Mouse (Mus musculus): ENCODE measurements around the gene Gm12258. TPM values are rescaled to one million over a fixed set of nuclear protein-coding genes. Genes with fewer than 3 reads are reported as not detected.
A peak's percentile ranks its signal among the peaks of the same experiment; 100 is the strongest.

Gm12258 gene
- total RNA-seq, 1 experiment: 4.7 TPM

GRCm38 (mm10) chr11:58901080-58901479 lies 54.1 kb downstream of the Gm12258 start:
- no peak overlapping the region for H3K4me3 ChIP-seq (ENCODE audit: insufficient read depth in 1 of 2, low read depth in 1 of 2, low read length in 2 of 2, poor library complexity in 1 of 2, severe bottlenecking in 1 of 2)
- no peaks in the 10 kb centered on the region for H3K9me3 ChIP-seq (ENCODE audit: control insufficient read depth, insufficient read depth, low read depth, low read length)
- TF ChIP-seq ZNF384 (IDR thresholded peaks at IDR 0.05; ENCODE audit: low read depth, low read length): no peak
- H3K36me3 ChIP-seq (ENCODE audit: control insufficient read depth, insufficient read depth, low read length, poor library complexity, severe bottlenecking): peaks cover 11% of the 10 kb centered on the region; the same call in 1 of the 2 replicates
- H3K9ac ChIP-seq (ENCODE audit: insufficient read depth, low read depth, low read length, poor library complexity, severe bottlenecking): no peak overlapping the region
- in situ Hi-C loops (cut with MboI; ENCODE audit: low sequenced_read_pairs in 2 of 2, unreplicated experiment in 2 of 2): no loop called here
- DNase-seq (ENCODE audit: low read depth, low spot score): no peak
- peaks cover 0 to 4% of the 10 kb centered on the region in 2 experiments; a peak in 1 of 4 replicates for H3K4me1 ChIP-seq (ENCODE audit: control insufficient read depth in 2 of 2, insufficient read depth in 2 of 2, low read length in 2 of 2, poor library complexity in 1 of 2)
- no peak overlapping the region for H3K27ac ChIP-seq (ENCODE audit: insufficient read depth, low read depth, low read length, poor library complexity, severe bottlenecking)

GRCm38 (mm10) chr11:58903511-58904409 lies 56.8 kb downstream of the Gm12258 start, which contains the start of gene Zfp39:
TSS of gene Zfp39 (minus strand) at chr11:58904225.
- Histone ChIP-seq H3K9ac (ENCODE audit: insufficient read depth, low read depth, low read length, poor library complexity, severe bottlenecking) (peak within 1 kb of the TSS; percentile 87), H3K27ac (ENCODE audit: insufficient read depth, low read depth, low read length, poor library complexity, severe bottlenecking) (no peak within 1 kb of the TSS), H3K9me3 (ENCODE audit: control insufficient read depth, insufficient read depth, low read depth, low read length) (no peaks in the 10 kb centered on the region), H3K36me3 (ENCODE audit: control insufficient read depth, insufficient read depth, low read length, poor library complexity, severe bottlenecking) (peaks cover 8% of the 10 kb centered on the region; the same call in 1 of the 2 replicates), H3K4me3 (ENCODE audit: insufficient read depth in 1 of 2, low read depth in 1 of 2, low read length in 2 of 2, poor library complexity in 1 of 2, severe bottlenecking in 1 of 2) (peak within 1 kb of the TSS; percentile 86 to 87), H3K4me1 (ENCODE audit: control insufficient read depth in 2 of 2, insufficient read depth in 2 of 2, low read length in 2 of 2, poor library complexity in 1 of 2) (peaks cover 0 to 4% of the 10 kb centered on the region in 2 experiments; a peak in 1 of 4 replicates)
- no peak for TF ChIP-seq MAFK (IDR thresholded peaks at IDR 0.05; ENCODE audit: insufficient read depth, low read depth, low read length)
- TF ChIP-seq CHD2 (IDR thresholded peaks at IDR 0.05; ENCODE audit: low read depth, low read length): peak; percentile 69
- DNase-seq (ENCODE audit: low read depth, low spot score): peak; percentile 89
- in situ Hi-C loops (cut with MboI; ENCODE audit: low sequenced_read_pairs in 2 of 2, unreplicated experiment in 2 of 2): no loop called here

DNA sequence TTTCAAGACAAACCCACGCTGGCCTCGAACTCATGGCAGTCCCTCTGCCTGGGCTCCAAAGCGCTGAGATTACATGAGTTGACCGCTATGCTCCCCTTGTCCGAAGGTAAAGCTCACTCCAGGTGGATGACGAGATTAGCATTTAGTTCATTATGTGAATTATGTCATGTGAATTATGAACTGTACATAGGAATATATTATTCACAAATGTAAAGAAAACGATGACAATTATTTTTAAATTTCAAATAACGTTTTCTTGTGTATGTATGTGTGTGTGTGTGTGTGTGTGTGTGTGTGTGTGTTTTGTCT lies 57.4 kb downstream of the Gm12258 start:
- H3K4me1 ChIP-seq (ENCODE audit: control insufficient read depth in 2 of 2, insufficient read depth in 2 of 2, low read length in 2 of 2, poor library complexity in 1 of 2): peaks cover 0 to 4% of the 10 kb centered on the region in 2 experiments; a peak in 1 of 4 replicates
- H3K4me3 ChIP-seq (ENCODE audit: insufficient read depth in 1 of 2, low read depth in 1 of 2, low read length in 2 of 2, poor library complexity in 1 of 2, severe bottlenecking in 1 of 2): peak overlapping the region; percentile 44 to 87; a peak in 3 of 4 replicates
- H3K27ac ChIP-seq (ENCODE audit: insufficient read depth, low read depth, low read length, poor library complexity, severe bottlenecking): no peak overlapping the region
- DNase-seq (ENCODE audit: low read depth, low spot score): no peak
- H3K9ac ChIP-seq (ENCODE audit: insufficient read depth, low read depth, low read length, poor library complexity, severe bottlenecking): no peak overlapping the region; the same call in 1 of the 2 replicates
- in situ Hi-C loops (cut with MboI; ENCODE audit: low sequenced_read_pairs in 2 of 2, unreplicated experiment in 2 of 2): no loop called here
- TF ChIP-seq HCFC1 (IDR thresholded peaks at IDR 0.05; ENCODE audit: borderline replicate concordance, insufficient read depth, low read length): no peak
- no peak for TF ChIP-seq ZC3H11A (IDR thresholded peaks at IDR 0.05; ENCODE audit: borderline replicate concordance, low read depth, low read length)
- TF ChIP-seq ZNF384 (IDR thresholded peaks at IDR 0.05; ENCODE audit: low read depth, low read length): no peak
- TF ChIP-seq MAFK (IDR thresholded peaks at IDR 0.05; ENCODE audit: insufficient read depth, low read depth, low read length): no peak
- TF ChIP-seq CHD2 (IDR thresholded peaks at IDR 0.05; ENCODE audit: low read depth, low read length): no peak
- no peaks in the 10 kb centered on the region for H3K9me3 ChIP-seq (ENCODE audit: control insufficient read depth, insufficient read depth, low read depth, low read length)
- H3K36me3 ChIP-seq (ENCODE audit: control insufficient read depth, insufficient read depth, low read length, poor library complexity, severe bottlenecking): peaks cover 8% of the 10 kb centered on the region; the same call in 1 of the 2 replicates

DNA sequence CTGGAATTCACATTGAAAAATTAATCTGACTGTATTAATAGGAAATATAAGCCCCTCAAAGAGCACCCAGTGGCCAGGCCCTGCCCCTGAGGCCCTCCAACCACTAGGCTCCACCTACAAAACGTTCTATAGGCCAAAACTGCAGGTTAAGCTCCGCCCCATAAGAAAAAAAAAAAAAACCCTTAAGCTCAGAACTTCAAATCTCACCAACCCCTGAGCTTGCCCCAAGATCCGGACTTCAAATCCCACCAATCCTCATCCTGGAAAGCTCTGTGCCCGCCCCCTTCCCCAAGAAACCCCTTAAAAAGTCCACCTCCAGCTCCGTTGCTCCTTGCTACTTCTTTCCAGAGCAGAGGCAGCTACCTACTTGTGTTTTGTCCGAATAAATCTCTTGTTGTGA lies 57.9 kb downstream of the Gm12258 start:
- DNase-seq (ENCODE audit: low read depth, low spot score): peak; percentile 57
- peaks cover 0 to 4% of the 10 kb centered on the region in 2 experiments; a peak in 1 of 4 replicates for H3K4me1 ChIP-seq (ENCODE audit: control insufficient read depth in 2 of 2, insufficient read depth in 2 of 2, low read length in 2 of 2, poor library complexity in 1 of 2)
- no peaks in the 10 kb centered on the region for H3K9me3 ChIP-seq (ENCODE audit: control insufficient read depth, insufficient read depth, low read depth, low read length)
- H3K27ac ChIP-seq (ENCODE audit: insufficient read depth, low read depth, low read length, poor library complexity, severe bottlenecking): no peak overlapping the region
- TF ChIP-seq ZNF384 (IDR thresholded peaks at IDR 0.05; ENCODE audit: low read depth, low read length) (peak; percentile 98), MAFK (IDR thresholded peaks at IDR 0.05; ENCODE audit: insufficient read depth, low read depth, low read length) (no peak)
- in situ Hi-C loops (cut with MboI; ENCODE audit: low sequenced_read_pairs in 2 of 2, unreplicated experiment in 2 of 2): no loop called here
- no peak overlapping the region for H3K9ac ChIP-seq (ENCODE audit: insufficient read depth, low read depth, low read length, poor library complexity, severe bottlenecking)
- H3K4me3 ChIP-seq (ENCODE audit: insufficient read depth in 1 of 2, low read depth in 1 of 2, low read length in 2 of 2, poor library complexity in 1 of 2, severe bottlenecking in 1 of 2): peak overlapping the region in 1 of 2 experiments; percentile 87; a peak in 2 of 4 replicates
- H3K36me3 ChIP-seq (ENCODE audit: control insufficient read depth, insufficient read depth, low read length, poor library complexity, severe bottlenecking): peaks cover 8% of the 10 kb centered on the region; the same call in 1 of the 2 replicates

Other genes starting within 250 kb of the Gm12258 start
- not detected in 2 replicates for gene 2210407C18Rik, start 231.1 kb upstream of the Gm12258 start, total RNA-seq (2012; rRNA removed)
- gene Olfr323, start 216.7 kb upstream of the Gm12258 start, total RNA-seq (2012; rRNA removed): not detected in 2 replicates
- gene Trim58, start 206.7 kb upstream of the Gm12258 start, total RNA-seq (2012; rRNA removed): not detected in 2 replicates
- gene Olfr322, start 188.4 kb upstream of the Gm12258 start, total RNA-seq (2012; rRNA removed): not detected in 2 replicates
- gene Olfr320, start 166.1 kb upstream of the Gm12258 start, total RNA-seq (2012; rRNA removed): not detected in 2 replicates
- gene Olfr319, start 148.0 kb upstream of the Gm12258 start, total RNA-seq (2012; rRNA removed): not detected in 2 replicates
- not detected in 2 replicates for gene Olfr318, start 123.1 kb upstream of the Gm12258 start, total RNA-seq (2012; rRNA removed)
- gene Olfr317, start 107.9 kb upstream of the Gm12258 start, total RNA-seq (2012; rRNA removed): not detected in 2 replicates
- not detected in 2 replicates for gene Olfr316, start 94.4 kb upstream of the Gm12258 start, total RNA-seq (2012; rRNA removed)
- not detected in 2 replicates for gene Olfr315, start 74.0 kb upstream of the Gm12258 start, total RNA-seq (2012; rRNA removed)
- gene Olfr314, start 64.2 kb upstream of the Gm12258 start, total RNA-seq (2012; rRNA removed): not detected in 2 replicates
- 2.3 and 2.7 TPM in 2 replicates for gene Fam183b, start 45.2 kb upstream of the Gm12258 start, total RNA-seq (2012; rRNA removed)
- not detected in 2 replicates for gene Olfr313, start 32.2 kb upstream of the Gm12258 start, total RNA-seq (2012; rRNA removed)
- not detected in 2 replicates for gene Olfr312, start 17.9 kb upstream of the Gm12258 start, total RNA-seq (2012; rRNA removed)
- not detected in 2 replicates for gene Olfr311, start 7.9 kb upstream of the Gm12258 start, total RNA-seq (2012; rRNA removed)
- 5.3 and 5.7 TPM in 2 replicates for gene 2810021J22Rik, start 20.1 kb downstream of the Gm12258 start, total RNA-seq (2012; rRNA removed)
- 3.0 and 3.4 TPM in 2 replicates for gene Zfp39, start 57.1 kb downstream of the Gm12258 start, total RNA-seq (2012; rRNA removed)
- not detected in 2 replicates for gene Btnl10, start 70.8 kb downstream of the Gm12258 start, total RNA-seq (2012; rRNA removed)
- 104 and 115 TPM in 2 replicates for gene Rnf187, start 91.8 kb downstream of the Gm12258 start, total RNA-seq (2012; rRNA removed)
- 109 and 141 TPM in 2 replicates for gene Hist3h2ba, start 101.8 kb downstream of the Gm12258 start, total RNA-seq (2012; rRNA removed)
- 161 and 194 TPM in 2 replicates for gene Hist3h2a, start 107.5 kb downstream of the Gm12258 start, total RNA-seq (2012; rRNA removed)
- 0.40 and 0.74 TPM in 2 replicates for gene Trim17, start 107.5 kb downstream of the Gm12258 start, total RNA-seq (2012; rRNA removed)
- gene Trim11, start 130.9 kb downstream of the Gm12258 start, total RNA-seq (2012; rRNA removed): 29.6 and 47.4 TPM in 2 replicates